Mouse (Mus musculus) midbrain, embryonic 16.5 days (tissue): Measurements from ENCODE around the gene Krt8. TPM values are rescaled to one million over a fixed set of nuclear protein-coding genes. Genes with fewer than 3 reads are reported as not detected.
A peak's percentile ranks its signal among the peaks of the same experiment; 100 is the strongest.

Experiments
- ATAC-seq: fragments of 200-750 bp; cut with Nextera tagmentation; 2 replicates; pipeline ENCODE4 v1.8.0; 2017; ENCODE audit warnings: moderate TSS enrichment
- H3K27ac ChIP-seq: fragments of 300-500 bp; sonication (generic); 2 replicates; pipeline ENCODE4 v1.5.1; 2014; ENCODE audit warnings: mild to moderate bottlenecking, low read length, mixed read lengths
- H3K27me3 ChIP-seq: fragments of 300-500 bp; sonication (generic); 2 replicates; pipeline ENCODE4 v1.6.1; 2014; ENCODE audit warnings: low read depth, low read length, mixed read lengths; ENCODE audit not compliant: control insufficient read depth, insufficient read depth
- H3K36me3 ChIP-seq: fragments of 300-500 bp; sonication (generic); 2 replicates; pipeline ENCODE4 v1.6.1; 2014; ENCODE audit warnings: mild to moderate bottlenecking, low read length, moderate library complexity, mixed read lengths; ENCODE audit not compliant: control insufficient read depth, insufficient read depth
- H3K4me1 ChIP-seq: fragments of 300-500 bp; sonication (generic); 2 replicates; pipeline ENCODE4 v1.6.1; 2014; ENCODE audit warnings: mild to moderate bottlenecking, low read length, mixed read lengths; ENCODE audit not compliant: control insufficient read depth, insufficient read depth
- H3K4me2 ChIP-seq: fragments of 300-500 bp; sonication (generic); 2 replicates; pipeline ENCODE4 v1.6.1; 2014; ENCODE audit warnings: mild to moderate bottlenecking, low read length, mixed read lengths
- H3K4me3 ChIP-seq: fragments of 300-500 bp; sonication (generic); 2 replicates; pipeline ENCODE4 v1.5.1; 2014; ENCODE audit warnings: low read depth, mild to moderate bottlenecking, low read length, moderate library complexity, mixed read lengths
- H3K9ac ChIP-seq: fragments of 300-500 bp; sonication (generic); 2 replicates; pipeline ENCODE4 v1.6.1; 2014; ENCODE audit warnings: low read depth, low read length, mixed read lengths
- H3K9me3 ChIP-seq: fragments of 300-500 bp; sonication (generic); replicated peaks from 2 replicates; pipeline ENCODE4 v1.6.1; 2014; ENCODE audit warnings: mild to moderate bottlenecking, low read length, mixed read lengths; ENCODE audit not compliant: control insufficient read depth, poor library complexity, severe bottlenecking
- WGBS: fragments of 180-500 bp; shearing (Covaris S2); extraction: QIAGEN DNeasy Blood & Tissue Kit; methylation state at CpG from one replicate; pipeline ENCODE4 v1.1.7; 2014; 5-methylcytosine and 5-hydroxymethylcytosine counted together
- polyA plus RNA-seq: library from polyadenylated mRNA; unstranded; fragments of >200 nt; fragmentation: Nextera tagmentation; extraction: Ambion mirVana; gene quantifications from 2 replicates; pipeline ENCODE4 v1.2.1, GENCODE M21; 2015

Gene Krt8
- polyA plus RNA-seq, 1 experiment from 2014 or later: 2.2 TPM

DNA sequence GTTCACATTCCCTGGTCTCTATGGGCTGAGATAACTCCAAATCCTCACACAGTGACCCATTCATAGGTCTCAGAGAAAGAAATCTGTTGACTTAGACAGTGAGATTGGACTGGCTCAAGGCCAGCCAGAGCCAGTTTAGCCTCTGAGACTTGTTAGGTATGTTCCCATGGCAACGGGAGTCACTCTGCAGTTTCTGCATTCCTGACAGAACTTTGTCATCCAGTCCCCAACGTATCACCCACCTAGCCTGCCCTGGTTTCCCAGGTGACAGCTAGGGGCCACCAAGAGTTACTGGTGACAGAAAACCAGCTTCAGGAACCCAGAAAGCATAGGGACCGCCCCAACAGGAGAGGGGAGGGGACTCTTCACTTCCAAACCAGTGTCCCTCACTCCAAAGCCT lies 9.4 kb upstream of the Krt8 start:
- WGBS: 34% methylated on average over 2 of the region's 3 CpGs
- no peaks in the 10 kb centered on the region for H3K36me3 ChIP-seq
- H3K9ac ChIP-seq: no peak overlapping the region
- no peaks in the 10 kb centered on the region for H3K27me3 ChIP-seq
- peaks cover 7% of the 10 kb centered on the region; the same call in 1 of the 2 replicates for H3K4me1 ChIP-seq
- ATAC-seq: no peak
- no peak overlapping the region for H3K27ac ChIP-seq
- no peaks in the 10 kb centered on the region for H3K9me3 ChIP-seq
- H3K4me2 ChIP-seq: no peak overlapping the region
- no peak overlapping the region for H3K4me3 ChIP-seq

DNA sequence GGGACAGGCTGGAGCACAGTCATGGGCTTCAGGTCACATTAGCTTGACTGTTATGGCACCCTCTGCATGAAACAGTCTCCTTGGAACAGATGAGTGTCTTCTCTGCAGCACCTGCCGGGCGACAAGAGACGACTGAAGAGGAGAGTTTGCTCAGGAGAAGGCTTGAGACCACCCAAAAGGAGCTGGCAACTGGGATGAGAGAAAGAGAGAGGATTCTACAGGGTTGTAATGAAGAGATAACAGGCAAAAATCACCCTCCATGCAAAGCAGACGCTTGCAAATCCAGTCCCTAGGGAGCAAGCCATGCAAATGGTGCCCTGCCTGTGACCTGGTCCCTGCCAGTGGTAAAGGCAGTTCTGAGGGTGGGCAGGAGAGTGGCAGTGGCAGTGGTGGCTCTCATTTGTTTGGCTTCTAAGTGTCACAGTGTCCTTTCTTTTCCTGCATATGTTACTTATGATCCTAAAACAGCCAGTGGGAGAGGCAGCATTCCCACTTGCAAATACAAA lies 8.0 kb upstream of the Krt8 start:
- no peak for ATAC-seq
- Histone ChIP-seq H3K9ac (no peak overlapping the region), H3K9me3 (no peaks in the 10 kb centered on the region), H3K27me3 (no peaks in the 10 kb centered on the region), H3K4me1 (peaks cover 13% of the 10 kb centered on the region; the same call in 1 of the 2 replicates), H3K36me3 (no peaks in the 10 kb centered on the region), H3K4me2 (no peak overlapping the region), H3K27ac (no peak overlapping the region), H3K4me3 (no peak overlapping the region)
- 60% methylated on average over 4 of the region's 4 CpGs for WGBS

DNA sequence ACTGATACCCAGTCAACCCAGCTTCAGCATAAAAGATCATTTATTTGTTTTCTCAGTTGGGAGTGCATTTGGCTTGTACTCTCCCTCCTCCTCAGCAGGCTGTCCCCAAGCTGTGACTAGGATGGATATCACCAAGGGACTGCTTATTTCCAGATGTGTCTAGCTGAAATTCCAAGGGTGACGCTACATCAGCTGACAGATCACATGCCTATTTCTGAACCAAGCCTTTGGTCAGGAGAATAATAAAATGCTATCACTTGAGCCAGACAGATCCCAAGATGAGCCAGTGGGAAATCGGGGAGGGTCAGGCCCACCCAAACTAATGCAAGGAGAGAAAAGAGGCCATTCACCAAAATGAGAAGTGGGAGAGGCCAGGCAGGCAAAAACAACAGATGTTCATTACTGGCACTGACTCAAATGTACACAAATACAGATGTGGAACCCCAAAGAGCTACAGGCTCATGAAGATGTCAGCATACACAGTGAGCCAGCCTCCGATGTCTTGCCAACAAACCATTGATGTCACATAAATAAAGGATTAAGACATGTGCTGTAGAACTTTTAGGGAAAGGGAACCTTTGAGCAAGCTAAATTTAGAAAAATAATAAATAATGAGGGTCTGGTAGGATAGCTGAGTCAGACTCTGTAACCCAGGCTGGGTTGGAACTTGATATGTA lies 6.4 kb upstream of the Krt8 start:
- H3K36me3 ChIP-seq: no peaks in the 10 kb centered on the region

DNA sequence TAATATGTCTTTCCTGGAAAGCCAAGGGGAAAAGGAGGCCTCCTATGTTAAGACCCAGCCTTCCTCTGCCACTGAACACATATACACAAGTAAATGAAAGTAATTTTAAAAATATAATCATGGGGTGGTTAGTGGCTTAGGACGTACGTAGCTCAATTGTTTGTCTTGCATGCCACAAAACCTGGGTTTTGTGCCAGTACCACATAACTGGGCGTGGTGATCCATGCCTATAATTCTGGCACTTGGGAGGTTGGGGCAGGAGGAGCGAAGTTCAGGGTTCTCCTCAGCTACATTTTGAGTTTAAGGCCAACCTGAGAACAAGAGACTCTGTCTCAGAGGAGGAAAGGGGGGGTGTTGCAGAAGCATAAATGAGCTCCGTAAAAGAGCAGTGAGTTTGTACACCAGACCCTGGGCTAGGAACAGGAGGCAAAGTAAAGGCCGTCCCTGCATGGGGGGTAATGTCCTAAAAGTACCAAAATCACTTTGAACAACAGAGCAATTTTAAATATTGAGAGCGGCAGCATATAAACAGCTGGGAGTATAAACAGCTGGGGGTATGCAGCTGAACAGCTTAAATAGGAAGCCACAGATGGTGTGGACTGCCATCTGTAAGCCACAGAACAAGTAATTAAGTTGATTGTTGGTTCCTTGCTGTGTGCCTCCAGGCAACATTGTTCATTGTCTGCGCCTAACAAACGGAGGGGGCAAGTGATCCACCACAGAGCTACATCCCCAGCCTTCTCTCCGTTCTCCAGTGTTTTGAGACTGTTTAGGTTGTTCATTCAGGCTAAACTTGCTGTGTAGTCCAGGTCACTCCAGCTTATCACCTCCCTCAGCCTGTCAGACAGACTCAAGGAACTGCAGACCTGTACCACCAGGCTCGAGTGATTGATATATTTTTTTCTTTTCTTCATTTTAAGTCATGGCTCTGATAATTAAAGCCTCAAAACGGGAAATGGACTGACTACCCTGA lies 3.1 kb upstream of the Krt8 start:
- Histone ChIP-seq H3K9ac (no peak overlapping the region), H3K4me2 (no peak overlapping the region; the same call in 1 of the 2 replicates), H3K27ac (no peak overlapping the region), H3K4me1 (peaks cover 17% of the 10 kb centered on the region), H3K4me3 (no peak overlapping the region), H3K36me3 (no peaks in the 10 kb centered on the region), H3K27me3 (peaks cover 30% of the 10 kb centered on the region), H3K9me3 (no peaks in the 10 kb centered on the region)
- no peak for ATAC-seq
- WGBS: 45% methylated on average over 12 of the region's 12 CpGs

More for the DNA sequence above, 6.4 kb upstream of the Krt8 start:
- no peak for ATAC-seq
- H3K27ac ChIP-seq: no peak overlapping the region
- peaks cover 15% of the 10 kb centered on the region; the same call in 1 of the 2 replicates for H3K4me1 ChIP-seq
- no peak overlapping the region for H3K4me3 ChIP-seq
- H3K9ac ChIP-seq: no peak overlapping the region
- H3K4me2 ChIP-seq: no peak overlapping the region
- no peaks in the 10 kb centered on the region for H3K9me3 ChIP-seq
- peaks cover 2% of the 10 kb centered on the region for H3K27me3 ChIP-seq
- WGBS: 83% methylated on average over 3 of the region's 3 CpGs

DNA sequence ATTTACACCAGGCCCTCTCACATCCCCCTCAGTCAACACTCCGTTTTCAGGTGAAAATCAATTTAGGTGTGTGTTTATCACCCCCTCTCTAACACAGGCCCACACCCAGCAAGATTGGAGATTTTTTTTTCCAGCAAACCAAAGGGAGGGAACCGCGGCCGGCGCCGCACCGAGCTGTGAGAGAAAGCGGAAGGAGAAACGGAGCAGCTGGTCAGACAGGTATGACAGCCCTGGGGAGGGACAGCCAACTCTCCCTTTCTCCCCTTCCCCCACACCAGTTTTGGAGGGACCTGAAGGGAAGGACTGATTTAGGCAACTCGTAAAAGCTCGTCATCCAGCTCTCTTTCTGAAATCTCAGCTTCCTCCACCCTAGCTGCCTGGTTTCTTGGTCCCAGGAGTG lies 2.0 kb upstream of the Krt8 start:
- WGBS: 47% methylated on average over 11 of the region's 11 CpGs
- no peak overlapping the region for H3K27ac ChIP-seq
- no peak for ATAC-seq
- peaks cover 37% of the 10 kb centered on the region for H3K27me3 ChIP-seq
- H3K4me2 ChIP-seq: no peak overlapping the region
- H3K4me1 ChIP-seq: peaks cover 17% of the 10 kb centered on the region
- H3K9me3 ChIP-seq: no peaks in the 10 kb centered on the region
- no peak overlapping the region for H3K4me3 ChIP-seq
- no peak overlapping the region for H3K9ac ChIP-seq
- no peaks in the 10 kb centered on the region for H3K36me3 ChIP-seq

DNA sequence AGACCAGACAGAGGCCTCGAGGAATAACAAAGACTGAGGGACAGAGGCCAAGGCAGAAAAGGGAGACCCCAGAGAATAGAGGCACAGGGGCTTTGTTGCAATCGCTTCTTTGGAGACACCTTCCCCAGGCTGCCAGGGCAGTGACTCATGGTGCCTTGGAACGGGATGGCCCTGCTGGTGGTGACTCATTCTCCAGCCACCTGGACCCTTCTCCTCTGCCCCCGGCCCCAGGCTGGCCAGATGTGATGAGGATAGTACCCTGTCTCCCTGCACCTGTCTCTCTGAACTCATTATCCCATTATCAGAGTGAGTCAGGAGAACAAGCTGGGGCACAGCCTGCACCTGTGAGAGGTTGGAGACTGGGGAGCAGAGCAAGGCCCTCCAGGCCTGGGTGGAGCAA lies 1.0 kb upstream of the Krt8 start:
- Histone ChIP-seq H3K4me1 (peaks cover 17% of the 10 kb centered on the region), H3K4me3 (no peak overlapping the region), H3K36me3 (no peaks in the 10 kb centered on the region), H3K27me3 (peaks cover 37% of the 10 kb centered on the region), H3K9ac (no peak overlapping the region), H3K4me2 (no peak overlapping the region), H3K27ac (no peak overlapping the region), H3K9me3 (no peaks in the 10 kb centered on the region)
- no peak for ATAC-seq
- 35% methylated on average over 4 of the region's 4 CpGs for WGBS

DNA sequence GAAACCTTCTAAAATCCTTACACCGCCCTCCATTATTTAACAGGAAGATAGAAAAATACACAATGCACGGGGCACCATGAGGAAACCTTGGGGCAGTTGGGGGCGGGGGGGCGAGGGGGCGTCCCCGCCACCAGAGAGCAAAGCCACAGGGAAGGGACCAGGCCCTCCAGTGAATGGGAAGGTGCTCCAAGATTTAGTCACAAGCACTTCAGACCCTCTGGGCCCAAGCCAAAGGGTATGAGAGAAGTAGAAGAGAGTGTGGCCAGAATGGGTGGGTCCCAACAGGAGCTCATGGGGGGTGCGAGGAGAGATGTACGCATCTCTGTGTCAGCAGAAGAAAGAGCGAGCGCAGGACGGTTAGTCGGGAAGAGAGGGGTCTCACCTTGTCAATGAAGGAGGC lies 766 bp downstream of the Krt8 start:
- 19% methylated on average over 9 of the region's 12 CpGs for WGBS
- ATAC-seq: no peak
- Histone ChIP-seq H3K9ac (no peak overlapping the region), H3K4me2 (peak overlapping the region; percentile 42), H3K9me3 (no peaks in the 10 kb centered on the region), H3K4me1 (peaks cover 17% of the 10 kb centered on the region), H3K36me3 (no peaks in the 10 kb centered on the region), H3K27ac (no peak overlapping the region), H3K27me3 (peaks cover 37% of the 10 kb centered on the region), H3K4me3 (no peak overlapping the region; the same call in 1 of the 2 replicates)

DNA sequence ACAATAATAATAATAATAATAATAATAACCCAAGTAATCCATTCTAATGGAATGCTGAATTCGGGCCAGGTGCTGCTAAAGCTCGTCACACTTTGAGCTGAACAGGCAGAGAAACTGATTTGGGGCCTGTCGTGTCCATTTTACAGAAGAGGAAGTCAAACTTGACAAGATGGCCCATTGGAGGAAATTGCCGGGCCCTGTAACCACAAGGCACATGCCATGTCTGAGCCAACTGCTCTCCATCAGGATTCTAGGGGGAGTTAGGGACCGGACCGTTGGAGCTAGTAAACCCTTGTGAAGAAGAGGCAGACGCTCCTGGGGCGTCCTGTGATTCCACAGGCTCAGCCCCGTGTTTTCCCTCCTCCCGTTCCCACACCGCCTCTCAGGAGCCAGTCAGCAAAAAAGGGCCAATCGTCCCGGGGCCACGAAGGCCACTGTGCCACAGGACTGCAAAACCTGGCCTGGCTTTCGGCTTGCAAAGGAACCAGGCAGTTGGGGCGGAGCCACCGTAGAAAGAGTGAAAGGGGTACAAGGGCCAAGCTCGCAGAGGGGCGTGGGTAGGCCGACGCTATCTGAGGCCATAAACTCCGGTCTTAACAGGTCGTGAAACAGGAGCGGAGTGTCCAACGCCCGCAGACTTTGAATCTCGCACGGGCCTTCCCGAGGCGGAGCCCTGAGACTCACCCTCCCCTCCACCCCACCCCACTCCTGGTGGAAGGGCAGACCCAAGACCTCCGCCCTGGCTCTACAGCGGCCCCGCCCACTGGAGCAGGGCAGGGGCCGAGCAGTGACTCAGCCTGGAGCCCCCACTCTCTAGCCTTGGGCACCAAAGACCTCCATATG lies 1.4 kb downstream of the Krt8 start:
- peaks cover 37% of the 10 kb centered on the region for H3K27me3 ChIP-seq
- no peaks in the 10 kb centered on the region for H3K36me3 ChIP-seq
- 5% methylated on average over 34 of the region's 34 CpGs for WGBS
- no peak overlapping the region for H3K27ac ChIP-seq
- H3K4me1 ChIP-seq: peaks cover 16% of the 10 kb centered on the region
- no peak overlapping the region for H3K9ac ChIP-seq
- H3K4me2 ChIP-seq: peak overlapping the region; percentile 42
- H3K4me3 ChIP-seq: peak overlapping the region; percentile 20
- H3K9me3 ChIP-seq: no peaks in the 10 kb centered on the region
- no peak; the same call in 1 of the 2 replicates for ATAC-seq
